11 mouse cellular contexts compared by ENCODE assay signal in genomic region chr4:140154484-140154883, GRCm38 (mm10).
DNase-seq lines count a peak whose midpoint lies in the region; ATAC-seq and TF ChIP-seq lines count a peak whose summit lies in the region.
"Had no signal": no experiment of that assay in that cellular context is flagged by ENCODE, and none has a peak within 500 bp of the region (broad histone marks: within the 10 kb centered on the region; RNA-seq: fewer than 3 reads in every experiment).

No protein-coding gene starts in this region.

- H3K27ac ChIP-seq in lung, postnatal 0 days (ENCODE audit: low read length), result no peak overlapping the region
- peak overlapping the region; percentile 75 for H3K27ac ChIP-seq in forebrain, embryonic 15.5 days (replicated peaks)
- peak overlapping the region; percentile 79 for H3K27ac ChIP-seq in midbrain, embryonic 10.5 days (replicated peaks)
- no peak overlapping the region for H3K27ac ChIP-seq in stomach, postnatal 0 days (replicated peaks)
- no peak overlapping the region for H3K27ac ChIP-seq in heart, adult 2 months
- H3K27ac ChIP-seq: embryonic facial prominence, embryonic 15.5 days had no signal

- no peaks in the 10 kb centered on the region for H3K9me3 ChIP-seq in lung, postnatal 0 days (ENCODE audit: low read length)
- H3K9me3 ChIP-seq in forebrain, embryonic 15.5 days, result no peaks in the 10 kb centered on the region
- no peaks in the 10 kb centered on the region for H3K9me3 ChIP-seq in midbrain, embryonic 10.5 days (replicated peaks)
- no peaks in the 10 kb centered on the region for H3K9me3 ChIP-seq in stomach, postnatal 0 days (ENCODE audit: control insufficient read depth, low read length)
- H3K9me3 ChIP-seq: embryonic facial prominence, embryonic 15.5 days had no signal

- no peak for TF ChIP-seq EP300 in lung, postnatal 0 days (IDR thresholded peaks at IDR 0.05)
- no peak for TF ChIP-seq EP300 in stomach, postnatal 0 days (optimal IDR thresholded peaks at IDR 0.05)
- no peak for TF ChIP-seq EP300 in heart, adult 2 months (IDR thresholded peaks at IDR 0.05; ENCODE audit: insufficient read depth, low read depth, low read length)

- ATAC-seq in lung, postnatal 0 days, result peak; percentile 20
- peak; percentile 77 for ATAC-seq in forebrain, embryonic 15.5 days (replicated peaks)
- 0 out of 2 replicates have a peak, but pooled peaks have one; percentile 24 for ATAC-seq in stomach, postnatal 0 days (ENCODE audit: low FRiP score, low TSS enrichment)

- TF ChIP-seq POLR2A in heart, adult 2 months (IDR thresholded peaks at IDR 0.05; ENCODE audit: insufficient read depth, low read depth, low read length), result no peak

- no peak for DNase-seq in lung, postnatal 0 days (ENCODE audit: low spot score)
- DNase-seq in lung, postnatal 10 days, result no peak
- DNase-seq in midbrain, embryonic 10.5 days (ENCODE audit: low spot score), result peak; percentile 47
- no peak for DNase-seq in stomach, postnatal 0 days (ENCODE audit: low spot score)
- no peak for DNase-seq in ovary, postnatal 36 days (ENCODE audit: low spot score)
- DNase-seq in heart, adult 2 months, result no peak
- DNase-seq: heart, postnatal 36 days; liver; lung, postnatal 14 days had no signal

- H3K9ac ChIP-seq in lung, postnatal 0 days (replicated peaks; ENCODE audit: low read depth), result no peak overlapping the region
- H3K9ac ChIP-seq in forebrain, embryonic 15.5 days (replicated peaks), result no peak overlapping the region
- H3K9ac ChIP-seq in stomach, postnatal 0 days (ENCODE audit: low read length), result no peak overlapping the region
- no peak overlapping the region for H3K9ac ChIP-seq in heart, adult 2 months (ENCODE audit: low read depth, low read length)
- H3K9ac ChIP-seq: embryonic facial prominence, embryonic 15.5 days had no signal

- TF ChIP-seq CTCF in lung, postnatal 0 days (IDR thresholded peaks at IDR 0.05), result no peak
- TF ChIP-seq CTCF in stomach, postnatal 0 days (IDR thresholded peaks at IDR 0.05; ENCODE audit: low read depth), result no peak
- TF ChIP-seq CTCF in heart, adult 2 months (IDR thresholded peaks at IDR 0.05), result no peak

- H3K4me1 ChIP-seq in lung, postnatal 0 days (ENCODE audit: insufficient read depth, low read depth, low read length), result no peaks in the 10 kb centered on the region
- H3K4me1 ChIP-seq in forebrain, embryonic 15.5 days, result peaks cover 23% of the 10 kb centered on the region
- H3K4me1 ChIP-seq in midbrain, embryonic 10.5 days, result peaks cover 29% of the 10 kb centered on the region
- H3K4me1 ChIP-seq in stomach, postnatal 0 days (replicated peaks; ENCODE audit: control insufficient read depth, insufficient read depth), result no peaks in the 10 kb centered on the region
- no peaks in the 10 kb centered on the region for H3K4me1 ChIP-seq in heart, adult 2 months (ENCODE audit: control insufficient read depth, insufficient read depth, low read length)

- no peak overlapping the region for H3K4me2 ChIP-seq in lung, postnatal 0 days (replicated peaks; ENCODE audit: low read depth, low read length)
- H3K4me2 ChIP-seq in forebrain, embryonic 15.5 days (replicated peaks), result no peak overlapping the region
- no peak overlapping the region for H3K4me2 ChIP-seq in stomach, postnatal 0 days (replicated peaks; ENCODE audit: low read depth)
- H3K4me2 ChIP-seq: embryonic facial prominence, embryonic 15.5 days had no signal

- intact Hi-C loops in heart, adult 2 months (cut with DNase I), result loop anchor here (10.0 kb wide), 1 partner anchor 280 kb away; no protein-coding TSS in a partner anchor

- H3K27me3 ChIP-seq in lung, postnatal 0 days (replicated peaks; ENCODE audit: insufficient read depth, low read length), result no peaks in the 10 kb centered on the region
- no peaks in the 10 kb centered on the region for H3K27me3 ChIP-seq in forebrain, embryonic 15.5 days
- peaks cover 4% of the 10 kb centered on the region; the same call in 1 of the 2 replicates for H3K27me3 ChIP-seq in midbrain, embryonic 10.5 days (ENCODE audit: low read depth, poor library complexity, severe bottlenecking)
- H3K27me3 ChIP-seq in stomach, postnatal 0 days (ENCODE audit: control insufficient read depth, insufficient read depth, low read length), result no peaks in the 10 kb centered on the region
- H3K27me3 ChIP-seq in heart, adult 2 months (ENCODE audit: control insufficient read depth, insufficient read depth, low read length), result no peaks in the 10 kb centered on the region
- H3K27me3 ChIP-seq: embryonic facial prominence, embryonic 15.5 days had no signal

- no peaks in the 10 kb centered on the region for H3K36me3 ChIP-seq in lung, postnatal 0 days (ENCODE audit: insufficient read depth, low read length)
- no peaks in the 10 kb centered on the region for H3K36me3 ChIP-seq in forebrain, embryonic 15.5 days
- no peaks in the 10 kb centered on the region for H3K36me3 ChIP-seq in midbrain, embryonic 10.5 days
- H3K36me3 ChIP-seq in stomach, postnatal 0 days (ENCODE audit: control insufficient read depth, insufficient read depth, low read length), result no peaks in the 10 kb centered on the region
- H3K36me3 ChIP-seq in heart, adult 2 months (ENCODE audit: control insufficient read depth, insufficient read depth, low read length), result no peaks in the 10 kb centered on the region
- H3K36me3 ChIP-seq: embryonic facial prominence, embryonic 15.5 days had no signal

- H3K4me3 ChIP-seq in lung, postnatal 0 days (ENCODE audit: low read depth, low read length), result no peak overlapping the region
- H3K4me3 ChIP-seq in forebrain, embryonic 15.5 days, result no peak overlapping the region
- H3K4me3 ChIP-seq in midbrain, embryonic 10.5 days, result no peak overlapping the region
- H3K4me3 ChIP-seq in stomach, postnatal 0 days (ENCODE audit: low read depth, low read length), result no peak overlapping the region
- H3K4me3 ChIP-seq in heart, adult 2 months, result no peak overlapping the region
- H3K4me3 ChIP-seq: embryonic facial prominence, embryonic 15.5 days had no signal

- no peaks in the 10 kb centered on the region for H3K79me2 ChIP-seq in heart, adult 2 months (replicated peaks; ENCODE audit: control insufficient read depth, insufficient read depth, low read length)

- WGBS in lung, postnatal 0 days, result 65% methylated on average over 5 of the region's 5 CpGs
- 13% methylated on average over 5 of the region's 5 CpGs for WGBS in forebrain, embryonic 15.5 days
- 23% methylated on average over 5 of the region's 5 CpGs for WGBS in midbrain, embryonic 10.5 days
- 57% methylated on average over 5 of the region's 5 CpGs for WGBS in stomach, postnatal 0 days
- 67% methylated on average over 5 of the region's 5 CpGs for WGBS in heart, adult 2 months

Comparison
In these comparisons a context has a peak if more than half of its experiments do, and no peak if none do; other contexts are left out.
1. ATAC-seq: peak in every context shown above with its lines; median percentile 77 in forebrain, embryonic 15.5 days; 24 in stomach, postnatal 0 days; 20 in lung, postnatal 0 days.
2. H3K27ac ChIP-seq: peak in forebrain, embryonic 15.5 days (single experiment) and midbrain, embryonic 10.5 days (single experiment); none in lung, postnatal 0 days (single experiment), stomach, postnatal 0 days (single experiment) and heart, adult 2 months (single experiment).